9 mouse cellular contexts compared by ENCODE assay signal in the genomic region with DNA sequence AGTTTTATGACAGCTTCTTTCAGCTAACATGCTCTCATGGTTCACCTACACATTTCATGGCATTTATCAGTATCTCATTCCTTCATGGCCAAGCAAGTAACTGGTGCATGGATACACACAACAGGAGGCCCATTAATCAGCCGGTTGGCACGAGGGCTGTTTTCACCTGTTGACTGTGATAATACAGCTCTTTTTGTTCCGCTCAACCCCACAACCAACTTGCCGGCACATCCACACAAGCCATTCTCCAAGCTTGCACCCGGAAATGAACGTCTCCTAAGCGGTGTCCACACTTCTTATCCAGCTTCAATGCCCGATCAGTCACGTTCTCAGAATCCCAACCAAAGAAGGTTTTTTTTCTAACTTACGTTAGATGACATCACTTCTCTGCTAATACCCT. TPM values are rescaled to one million over a fixed set of nuclear protein-coding genes. Genes with fewer than 3 reads are reported as not detected.
DNase-seq lines count a peak whose midpoint lies in the region; ATAC-seq and TF ChIP-seq lines count a peak whose summit lies in the region.
"Had no signal": no experiment of that assay in that cellular context is flagged by ENCODE, and none has a peak within 500 bp of the region (broad histone marks: within the 10 kb centered on the region; RNA-seq: fewer than 3 reads in every experiment).

No protein-coding gene starts in this region.

- DNase-seq in heart, postnatal 25 days (ENCODE audit: low spot score): no peak
- DNase-seq in brain, adult 2 months (ENCODE audit: low read depth, low spot score): peak; percentile 20
- no peak for DNase-seq in forebrain, postnatal 0 days
- no peak for DNase-seq in right cerebral cortex, adult 2 months (ENCODE audit: low spot score in 2 of 2)
- DNase-seq in c-Kit-positive CD71-positive TER-119-positive erythroid progenitor cells, embryonic 14.5 days (ENCODE audit: low spot score): no peak
- DNase-seq in spleen, postnatal 14 days (ENCODE audit: low spot score in 2 of 2): no peak
- DNase-seq: right cerebral cortex, postnatal 14 days had no signal

- no peak for TF ChIP-seq CTCF in forebrain, postnatal 0 days (IDR thresholded peaks at IDR 0.05; ENCODE audit: low read depth)

- H3K4me3 ChIP-seq in heart, embryonic 11.5 days (ENCODE audit: low read depth, low read length): no peak overlapping the region
- peak overlapping the region; percentile 83 for H3K4me3 ChIP-seq in forebrain, postnatal 0 days (ENCODE audit: low read depth, low read length)
- no peak overlapping the region for H3K4me3 ChIP-seq in liver, embryonic 15.5 days (replicated peaks)

- H3K36me3 ChIP-seq in heart, embryonic 11.5 days (ENCODE audit: control insufficient read depth, insufficient read depth, low read length): no peaks in the 10 kb centered on the region
- no peaks in the 10 kb centered on the region for H3K36me3 ChIP-seq in forebrain, postnatal 0 days (ENCODE audit: insufficient read depth)
- H3K36me3 ChIP-seq in liver, embryonic 15.5 days (replicated peaks): no peaks in the 10 kb centered on the region

- no peak overlapping the region for H3K9ac ChIP-seq in heart, embryonic 11.5 days (ENCODE audit: low read depth, low read length)
- H3K9ac ChIP-seq in forebrain, postnatal 0 days: peak overlapping the region; percentile 56
- no peak overlapping the region for H3K9ac ChIP-seq in liver, embryonic 15.5 days

- H3K27ac ChIP-seq in heart, embryonic 11.5 days (ENCODE audit: low read depth, low read length): no peak overlapping the region
- peak overlapping the region; percentile 75; the same call in 1 of the 2 replicates for H3K27ac ChIP-seq in forebrain, postnatal 0 days (ENCODE audit: low read depth, low read length)
- H3K27ac ChIP-seq in liver, embryonic 15.5 days (replicated peaks): no peak overlapping the region

- H3K4me2 ChIP-seq in heart, embryonic 11.5 days: peak overlapping the region; percentile 86
- H3K4me2 ChIP-seq in forebrain, postnatal 0 days (ENCODE audit: low read depth): peak overlapping the region; percentile 95
- peak overlapping the region; percentile 83 for H3K4me2 ChIP-seq in liver, embryonic 15.5 days

- WGBS in heart, embryonic 11.5 days (ENCODE audit: insufficient replicate concordance): 88% methylated on average over 10 of the region's 10 CpGs
- 78% methylated on average over 10 of the region's 10 CpGs for WGBS in forebrain, postnatal 0 days
- WGBS in liver, embryonic 15.5 days (ENCODE audit: insufficient replicate concordance): 75% methylated on average over 10 of the region's 10 CpGs

- H3K27me3 ChIP-seq in heart, embryonic 11.5 days (ENCODE audit: control insufficient read depth, insufficient read depth, low read length): no peaks in the 10 kb centered on the region
- H3K27me3 ChIP-seq in forebrain, postnatal 0 days (ENCODE audit: insufficient read depth, low read length): no peaks in the 10 kb centered on the region
- peaks cover 30% of the 10 kb centered on the region for H3K27me3 ChIP-seq in liver, embryonic 15.5 days

- intact Hi-C loops in heart, postnatal 25 days (cut with DNase I): loop anchor here (2.0 to 5.0 kb wide), 2 partner anchors 28 to 1600 kb away; no protein-coding TSS in a partner anchor

- ATAC-seq in heart, embryonic 11.5 days (replicated peaks; ENCODE audit: insufficient number of reproducible peaks, low FRiP score, low TSS enrichment): no peak
- no peak for ATAC-seq in forebrain, postnatal 0 days
- no peak for ATAC-seq in liver, embryonic 15.5 days (ENCODE audit: insufficient read depth)

- peaks cover 7% of the 10 kb centered on the region for H3K4me1 ChIP-seq in heart, embryonic 11.5 days (ENCODE audit: control insufficient read depth, insufficient read depth, low read length)
- no peaks in the 10 kb centered on the region for H3K4me1 ChIP-seq in forebrain, postnatal 0 days (ENCODE audit: insufficient read depth)
- H3K4me1 ChIP-seq in liver, embryonic 15.5 days (replicated peaks): peaks cover 12% of the 10 kb centered on the region

- H3K9me3 ChIP-seq in heart, embryonic 11.5 days (replicated peaks; ENCODE audit: control insufficient read depth, low read length): no peaks in the 10 kb centered on the region
- H3K9me3 ChIP-seq in forebrain, postnatal 0 days (ENCODE audit: low read length): no peaks in the 10 kb centered on the region
- H3K9me3 ChIP-seq in liver, embryonic 15.5 days (replicated peaks): no peaks in the 10 kb centered on the region

RNA-seq across cellular contexts. Expression of a gene that starts 2.1 kb away (rescaled TPM):
- polyA plus RNA-seq in heart, embryonic 11.5 days (2014; fragmentation: Nextera tagmentation; extraction: Ambion mirVana): 14.7 and 19.6 TPM in 2 replicates
- 10 to 100 TPM in 1 of 2 experiments, 1 to 10 TPM in 1; 9.6 to 16.0 TPM for total RNA-seq in heart, postnatal 25 days (2021)
- total RNA-seq in forebrain, postnatal 0 days (2014; rRNA removed): 22.7 and 24.3 TPM in 2 replicates
- polyA plus RNA-seq in forebrain, postnatal 0 days (2015; fragmentation: Nextera tagmentation; extraction: Ambion mirVana): 23.3 and 29.7 TPM in 2 replicates
- 6.9 TPM in 2 replicates for polyA plus RNA-seq in liver, embryonic 15.5 days (2015; fragmentation: Nextera tagmentation; extraction: Ambion mirVana)

RNA-seq across cellular contexts. Expression of a gene that starts 54.9 kb away (rescaled TPM):
- polyA plus RNA-seq in heart, embryonic 11.5 days (2014; fragmentation: Nextera tagmentation; extraction: Ambion mirVana): 15.1 and 17.0 TPM in 2 replicates
- total RNA-seq in heart, postnatal 25 days (2021): 10 to 100 TPM; 21.5 to 24.3 TPM
- 23.6 and 29.0 TPM in 2 replicates for total RNA-seq in forebrain, postnatal 0 days (2014; rRNA removed)
- 18.7 and 20.3 TPM in 2 replicates for polyA plus RNA-seq in forebrain, postnatal 0 days (2015; fragmentation: Nextera tagmentation; extraction: Ambion mirVana)
- polyA plus RNA-seq in liver, embryonic 15.5 days (2015; fragmentation: Nextera tagmentation; extraction: Ambion mirVana): 4.2 and 4.9 TPM in 2 replicates
